Mouse (Mus musculus) right cerebral cortex, postnatal 14 days (tissue): ENCODE measurements around the gene Itpkc.
A peak's percentile ranks its signal among the peaks of the same experiment; 100 is the strongest.

ENCODE experiments used
- DNase-seq: peaks from one replicate; pipeline ENCODE4 v3.0.0; 2022

Itpkc gene

DNA sequence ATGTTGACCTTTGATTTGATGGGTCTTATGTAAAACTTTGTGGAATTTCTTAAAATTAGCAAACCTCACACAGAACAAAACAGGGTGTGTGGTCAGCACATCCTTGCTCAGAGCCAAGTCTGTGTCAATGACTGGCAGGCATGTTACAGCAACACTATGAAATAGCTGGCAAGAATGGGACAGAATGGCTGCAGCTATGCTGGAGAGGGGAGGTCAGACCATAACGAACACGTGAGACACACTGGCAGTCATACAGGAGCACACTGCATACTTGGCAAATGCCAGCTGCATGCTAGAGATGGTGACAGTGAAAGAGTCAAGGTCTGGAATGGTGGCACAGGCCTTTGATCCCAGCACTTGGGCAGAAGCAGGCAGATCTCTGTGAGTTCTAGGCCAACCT lies 7.3 kb upstream of the Itpkc start:
- no peak for DNase-seq

DNA sequence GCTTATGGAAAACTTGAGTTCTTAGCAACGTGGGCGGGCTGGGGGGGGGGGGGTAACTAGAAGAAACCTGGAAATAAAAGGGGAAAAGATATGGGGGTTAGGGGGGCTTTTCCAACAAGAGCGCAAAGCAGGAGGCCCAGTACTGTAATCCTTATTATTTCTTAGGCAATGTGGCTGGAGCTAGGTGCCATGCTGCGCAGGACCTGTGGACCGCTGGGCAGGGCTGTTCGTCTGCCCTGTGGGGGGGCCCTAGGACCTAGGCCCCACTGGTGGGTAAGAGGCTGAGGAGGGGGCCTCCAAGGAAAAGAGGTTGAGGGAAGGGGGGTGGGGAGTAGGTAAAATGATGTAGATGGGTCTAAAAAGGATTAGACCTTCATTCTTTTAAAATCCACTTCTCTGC lies 4.8 kb upstream of the Itpkc start:
- DNase-seq, result no peak

DNA sequence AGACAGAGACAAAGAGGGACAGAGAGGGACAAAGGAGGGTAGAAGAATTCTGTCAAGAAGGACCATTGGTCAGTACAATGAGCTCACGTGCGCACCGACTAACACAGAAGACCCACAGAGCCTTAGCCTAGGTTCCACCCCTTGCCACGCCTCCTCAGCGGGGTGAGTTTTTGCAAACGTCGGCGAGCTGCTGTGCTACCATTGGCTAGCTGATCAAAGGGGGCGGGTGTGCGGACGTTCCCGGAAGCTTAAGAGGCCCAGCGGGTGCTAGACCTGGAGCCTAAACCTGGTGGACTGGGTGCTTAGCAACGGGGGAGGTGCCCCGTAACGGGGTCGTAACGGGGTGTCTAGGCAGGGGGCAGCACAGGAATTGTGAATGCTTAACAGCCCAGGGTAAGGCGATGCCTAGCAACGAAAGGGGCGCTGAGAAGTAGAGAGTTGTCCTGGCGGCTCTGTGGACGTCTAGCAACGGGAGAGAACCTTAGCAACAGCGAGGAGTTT lies 4.4 kb upstream of the Itpkc start, which contains the start of gene Coq8b:
Gene Coq8b, plus strand, starts transcription at position 243 of the 501 bp plus-strand sequence.
- peak; percentile 87 for DNase-seq

DNA sequence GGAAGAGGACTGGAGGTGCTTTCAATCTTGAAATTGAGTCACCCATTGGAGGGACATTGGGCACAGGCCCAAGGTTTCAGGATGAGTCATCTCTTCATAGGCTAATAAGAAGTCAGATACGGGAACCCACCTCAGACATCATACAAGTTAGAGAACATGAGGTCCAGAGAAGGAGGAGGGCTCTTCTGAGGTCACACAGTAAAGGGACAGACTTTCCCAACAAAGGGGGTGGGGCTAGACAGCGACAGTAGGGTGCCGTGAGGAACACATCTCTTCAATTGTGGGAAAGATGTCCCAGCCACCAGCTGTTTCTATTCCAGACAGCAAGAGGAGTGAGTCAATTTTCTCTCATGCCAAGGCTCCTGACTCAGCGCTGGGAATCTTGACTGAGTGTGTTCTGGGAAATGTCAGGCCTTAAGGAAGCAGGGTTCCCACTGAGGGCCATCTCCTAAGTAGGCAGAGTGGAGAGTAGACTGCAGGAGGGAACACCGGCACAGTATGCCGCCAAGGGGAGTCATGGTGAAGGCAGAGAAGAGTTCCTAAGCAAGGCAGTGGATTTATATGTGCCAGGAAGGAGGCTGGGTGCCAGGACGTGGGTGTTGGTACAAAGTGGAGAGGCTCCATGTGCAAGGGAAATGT lies 3.4 kb upstream of the Itpkc start:
- DNase-seq, result peak; percentile 66

DNA sequence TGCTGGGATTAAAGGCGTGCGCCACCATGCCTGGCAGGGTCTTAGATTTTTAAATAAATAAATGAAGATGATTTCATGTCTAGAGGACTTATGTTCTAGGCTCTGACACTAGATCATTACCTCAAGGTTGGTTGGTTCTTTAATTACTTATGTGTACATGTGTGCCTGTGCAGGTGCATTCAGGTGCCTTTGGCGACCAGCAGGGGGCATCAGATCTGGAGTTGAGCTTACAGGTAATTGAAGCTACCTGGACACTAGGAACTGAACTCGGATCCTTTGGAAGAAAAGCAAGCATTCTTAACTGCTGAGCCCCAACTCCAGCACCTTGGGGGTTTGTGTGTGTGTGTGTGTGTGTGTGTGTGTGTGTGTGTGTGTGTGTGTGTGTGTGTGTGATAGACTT lies 2.3 kb upstream of the Itpkc start:
- no peak for DNase-seq

DNA sequence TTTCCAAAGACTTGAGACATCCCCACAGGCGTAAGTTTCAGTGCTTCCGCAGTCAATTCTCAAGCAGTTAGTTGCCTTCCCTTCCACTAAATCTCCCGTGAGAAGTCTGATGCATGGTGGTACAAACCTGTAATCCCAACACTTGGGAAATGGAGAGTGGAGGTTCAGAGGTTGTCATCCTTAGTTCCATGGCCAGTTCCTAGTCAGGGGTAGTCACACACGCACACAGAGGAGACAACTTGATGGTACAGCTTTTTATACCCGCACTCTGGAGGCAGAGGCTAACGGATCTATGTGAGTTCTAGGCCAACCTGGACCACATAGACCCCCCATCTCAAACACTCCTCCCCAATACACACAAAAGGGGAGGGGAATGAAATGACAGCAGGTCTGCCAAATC lies 404 bp upstream of the Itpkc start:
- no peak for DNase-seq

DNA sequence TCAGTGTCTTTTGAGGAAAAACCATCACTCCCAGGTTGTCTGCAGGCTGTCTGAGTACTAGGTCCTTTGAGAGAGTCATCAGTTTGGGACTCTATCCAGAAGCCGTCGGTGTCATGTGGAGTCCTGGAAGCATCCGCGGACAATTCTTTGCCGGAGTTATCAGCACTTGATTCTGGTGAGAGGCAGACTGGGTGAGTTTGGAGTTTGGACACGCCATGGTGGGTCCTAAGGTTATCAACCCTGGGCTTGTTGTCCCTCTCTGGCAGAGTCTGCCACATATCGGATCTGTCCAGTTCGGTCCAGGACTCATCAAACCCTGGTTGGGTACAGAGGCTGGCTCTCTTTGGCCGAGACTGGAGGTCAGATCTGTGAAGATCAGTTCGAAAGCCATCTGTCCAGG lies 785 bp downstream of the Itpkc start:
- no peak for DNase-seq

DNA sequence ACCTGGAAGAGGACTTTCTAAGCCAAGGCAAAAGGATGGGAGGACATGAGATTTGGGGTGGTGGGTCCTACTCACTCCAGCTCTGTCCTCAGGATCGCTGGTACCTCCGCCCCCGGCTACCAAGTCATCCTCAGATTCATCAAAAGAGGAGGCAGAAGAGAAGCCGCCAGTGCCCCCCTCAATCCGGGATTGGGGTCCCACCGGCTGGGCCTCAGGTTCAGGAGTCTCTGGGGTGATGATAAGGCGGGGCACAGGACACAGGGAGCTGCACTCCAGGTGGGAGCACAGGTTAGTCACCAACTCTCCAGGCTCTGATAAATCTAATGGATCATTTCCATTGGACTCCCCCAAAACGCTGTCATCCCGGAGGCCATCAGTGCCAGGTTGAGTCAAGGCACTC lies 1.2 kb downstream of the Itpkc start:
- no peak for DNase-seq

DNA sequence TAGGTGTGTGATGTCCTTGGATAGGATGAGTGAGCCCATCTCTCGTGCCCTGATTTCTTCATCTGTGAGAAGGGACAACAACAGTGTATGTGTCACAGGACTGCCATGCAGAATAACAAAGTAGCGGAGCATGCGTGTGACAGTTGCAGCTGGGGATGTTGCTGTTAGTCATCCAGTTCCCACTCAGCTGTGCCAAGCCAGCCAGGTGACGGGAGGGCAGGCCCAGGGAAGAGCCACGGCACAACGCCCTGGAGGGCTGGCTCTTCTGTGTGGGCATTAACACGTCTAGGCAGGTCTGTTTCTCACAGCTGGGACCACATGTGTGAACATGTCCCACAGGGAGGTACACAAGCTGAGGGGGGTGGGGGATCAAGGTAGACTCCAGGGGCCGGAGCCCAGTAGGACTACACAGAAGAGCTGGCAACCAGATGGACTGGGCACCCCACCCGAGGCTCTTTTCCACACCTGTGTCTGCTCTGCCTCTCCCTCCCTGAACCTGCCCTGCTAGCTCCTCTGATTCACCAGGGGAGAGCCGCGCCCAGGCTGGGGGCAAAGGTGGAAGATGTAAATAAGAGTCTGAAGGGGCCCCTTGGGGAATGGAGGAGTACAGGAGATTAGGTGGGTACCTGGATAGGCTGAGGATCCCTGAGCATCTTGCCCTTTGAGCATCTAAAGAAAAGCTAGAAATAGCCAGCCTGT lies 3.4 kb downstream of the Itpkc start:
- peak; percentile 42 for DNase-seq

DNA sequence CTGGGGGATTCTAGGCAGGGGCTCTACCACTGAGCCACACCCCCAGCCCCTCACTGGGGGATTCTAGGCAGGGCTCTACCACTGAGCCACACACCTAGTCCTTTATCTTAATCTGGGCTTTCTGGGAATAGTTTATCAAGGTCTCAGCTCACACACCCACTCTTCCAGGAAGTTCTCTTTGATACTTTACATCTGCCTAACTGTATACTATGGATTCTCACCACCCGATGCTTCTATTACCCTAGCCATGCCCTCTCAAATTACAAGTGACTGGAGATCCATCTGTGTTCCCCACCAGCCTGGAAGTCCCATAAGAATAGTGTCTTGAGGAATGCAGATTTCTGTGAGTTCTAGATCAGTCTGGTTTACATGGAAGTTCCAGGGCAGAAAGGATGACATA lies 5.9 kb downstream of the Itpkc start:
- DNase-seq, result no peak

DNA sequence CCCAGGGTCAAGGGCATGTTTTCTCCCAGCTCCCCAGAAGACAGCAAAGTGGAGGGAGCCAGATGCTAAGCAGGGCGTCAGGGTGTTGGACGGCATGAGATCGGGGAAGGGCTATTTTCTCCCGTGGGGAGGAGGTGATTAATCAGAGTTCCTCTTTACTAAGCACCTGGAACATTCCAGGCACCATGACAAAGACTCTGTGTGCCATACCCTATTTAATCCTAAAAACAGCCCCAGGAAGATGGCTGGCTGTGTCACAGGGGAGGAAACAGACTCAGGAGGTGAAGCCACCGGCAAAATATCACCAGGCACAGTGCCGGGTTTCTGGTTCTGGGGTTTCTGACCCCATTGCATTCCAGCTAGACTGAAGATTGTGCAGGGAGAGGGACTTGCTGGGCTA lies 6.5 kb downstream of the Itpkc start:
- DNase-seq, result no peak

DNA sequence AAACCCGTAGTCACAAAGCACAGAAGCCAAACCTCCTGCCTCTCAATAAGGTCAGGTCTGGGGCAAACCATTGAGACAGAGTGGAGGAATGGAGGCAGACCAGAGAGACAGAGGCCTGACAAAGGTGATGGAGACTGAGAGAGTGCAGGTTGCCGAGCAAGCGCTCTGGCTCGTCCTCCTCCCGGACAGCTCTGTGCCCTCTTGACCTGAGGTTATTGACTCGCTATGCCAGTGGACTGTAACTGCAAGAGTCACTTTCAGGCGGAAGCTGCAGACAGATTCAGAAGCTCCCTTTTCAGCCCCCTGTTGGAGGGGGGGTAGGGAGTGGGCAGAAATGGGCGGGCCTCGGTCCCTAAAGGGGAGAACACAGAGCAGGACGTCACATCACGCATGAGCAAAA lies 8.5 kb downstream of the Itpkc start:
- DNase-seq, result no peak

DNA sequence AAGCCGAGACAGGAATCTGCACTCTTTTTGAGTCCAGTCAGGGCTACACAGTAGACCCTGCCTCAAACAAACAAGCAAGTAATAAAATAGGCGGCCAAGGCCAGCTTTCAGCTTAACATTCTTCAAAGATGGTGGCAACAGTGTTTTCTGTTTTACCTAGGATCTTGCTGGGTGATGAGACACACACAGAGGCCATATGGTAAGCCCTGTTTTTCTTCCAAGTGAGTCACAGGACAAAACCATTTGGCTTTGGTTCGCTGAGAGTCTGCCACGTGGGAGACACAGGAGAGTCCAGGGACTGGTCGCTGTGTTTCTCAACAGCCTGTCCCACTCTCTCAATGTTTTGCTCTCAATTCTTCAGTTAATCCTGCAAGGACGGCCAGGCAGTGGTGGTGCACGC lies 9.9 kb downstream of the Itpkc start:
- DNase-seq, result no peak

DNA sequence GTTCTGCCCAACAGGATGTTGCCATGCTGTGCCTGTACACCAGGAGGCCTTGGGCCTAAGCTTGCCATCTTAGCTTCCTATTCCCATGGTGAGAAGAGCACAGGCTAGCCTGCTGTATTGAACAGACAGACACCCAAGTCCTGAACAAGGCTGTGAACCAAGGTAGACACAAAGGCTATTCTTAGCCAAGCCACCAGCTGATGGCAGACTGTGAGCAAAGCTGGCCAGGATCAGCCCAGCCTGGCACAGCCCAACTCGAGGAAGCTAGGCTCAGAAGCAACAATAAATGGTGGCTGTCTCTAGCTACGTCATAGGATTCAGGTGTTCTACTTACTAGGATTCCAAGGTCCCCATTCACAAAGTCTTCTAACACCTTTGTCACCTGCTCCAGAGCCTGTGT lies 15.8 kb downstream of the Itpkc start:
- DNase-seq, result no peak

DNA sequence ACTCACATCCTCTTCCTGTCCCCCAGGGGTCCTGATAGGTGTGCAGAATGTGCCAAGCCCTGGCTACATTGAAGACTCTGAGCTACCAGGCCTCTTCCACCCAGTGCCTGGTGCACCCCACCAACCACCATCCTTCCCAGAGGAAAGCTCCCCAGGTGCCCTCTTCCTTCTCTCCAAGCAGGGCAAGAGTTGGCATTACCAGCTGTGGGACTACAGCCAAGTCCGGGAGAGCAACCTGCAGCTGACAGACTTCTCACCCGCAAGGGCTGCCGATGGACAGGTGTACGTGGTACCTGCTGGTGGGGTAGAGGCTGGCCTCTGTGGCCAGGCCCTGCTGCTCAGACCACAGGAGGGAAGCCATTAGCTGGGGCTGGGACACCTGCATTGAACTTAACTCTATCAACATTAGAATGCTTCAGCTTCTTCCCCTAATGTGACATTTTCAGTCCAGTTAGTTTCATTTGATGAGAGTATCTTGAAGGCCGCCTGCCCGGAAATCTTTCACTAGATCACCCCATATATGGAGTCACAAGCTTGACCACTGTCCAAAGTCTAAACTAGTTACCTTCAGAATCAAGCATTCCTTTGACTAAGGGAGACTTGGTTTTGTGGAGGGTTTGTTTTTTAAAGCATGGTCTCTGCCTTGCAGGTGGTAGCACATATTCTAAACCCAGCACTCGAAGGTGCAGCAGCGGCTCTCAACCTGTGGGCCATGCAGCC lies 24.6 kb downstream of the Itpkc start:
- DNase-seq, result no peak

DNA sequence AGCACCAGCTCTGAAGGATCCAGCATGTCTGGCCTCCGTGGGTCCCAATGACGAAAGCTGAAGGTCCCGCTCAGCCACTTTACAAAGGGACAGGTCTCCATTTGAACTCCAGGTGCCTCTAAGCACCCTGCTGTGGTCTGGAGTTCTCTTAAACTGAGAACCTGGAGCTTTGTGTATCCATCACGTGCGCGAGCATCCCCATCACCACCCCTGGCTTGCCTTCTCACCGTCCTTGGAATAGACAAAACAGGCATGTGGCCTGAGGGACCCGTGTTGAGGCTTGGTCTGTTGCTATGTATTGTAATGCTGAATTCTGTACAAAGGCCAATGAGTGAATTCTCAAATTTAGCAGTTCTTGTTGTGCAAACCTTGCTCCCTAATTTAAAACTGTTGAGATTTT lies 29.7 kb downstream of the Itpkc start:
- no peak for DNase-seq

DNA sequence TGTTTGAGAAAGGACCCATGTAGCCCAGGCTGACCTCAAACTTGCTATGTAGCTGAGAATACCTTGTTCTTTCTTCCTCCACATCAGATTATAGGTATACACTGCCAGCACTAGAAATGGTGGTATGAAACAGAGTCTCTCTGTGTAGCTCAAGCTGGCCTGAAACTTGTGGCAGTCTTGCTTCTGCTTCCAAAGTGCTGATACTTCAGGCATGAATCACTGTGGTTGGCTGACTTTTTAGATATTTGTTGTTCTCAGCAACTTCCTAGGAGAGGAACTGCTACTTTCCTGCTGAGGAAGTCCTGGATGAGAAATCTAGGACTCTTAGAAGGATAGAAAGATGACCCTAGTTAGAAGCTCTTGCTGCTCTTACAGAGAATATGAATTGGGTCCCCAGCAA lies 30.1 kb downstream of the Itpkc start:
- DNase-seq, result no peak

DNA sequence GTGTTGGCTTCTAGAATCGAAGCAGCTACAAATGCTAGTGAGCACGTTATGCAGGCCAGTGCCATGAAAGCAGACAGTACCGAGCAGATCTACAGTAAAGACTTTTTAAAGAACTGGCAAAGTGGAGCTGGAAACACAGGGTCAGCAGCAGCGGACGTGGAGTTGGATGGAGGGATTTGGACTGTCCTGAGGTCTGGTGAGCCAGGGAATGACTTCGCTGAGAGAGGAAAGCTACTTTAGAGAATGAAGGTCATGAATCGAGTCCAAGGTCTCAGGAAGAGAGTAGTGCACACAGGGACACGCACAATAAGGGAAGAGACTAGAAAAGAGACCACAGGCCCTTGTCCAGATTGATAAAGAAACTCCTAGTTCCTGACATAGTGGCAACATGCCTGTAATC lies 30.8 kb downstream of the Itpkc start:
- DNase-seq, result no peak

DNA sequence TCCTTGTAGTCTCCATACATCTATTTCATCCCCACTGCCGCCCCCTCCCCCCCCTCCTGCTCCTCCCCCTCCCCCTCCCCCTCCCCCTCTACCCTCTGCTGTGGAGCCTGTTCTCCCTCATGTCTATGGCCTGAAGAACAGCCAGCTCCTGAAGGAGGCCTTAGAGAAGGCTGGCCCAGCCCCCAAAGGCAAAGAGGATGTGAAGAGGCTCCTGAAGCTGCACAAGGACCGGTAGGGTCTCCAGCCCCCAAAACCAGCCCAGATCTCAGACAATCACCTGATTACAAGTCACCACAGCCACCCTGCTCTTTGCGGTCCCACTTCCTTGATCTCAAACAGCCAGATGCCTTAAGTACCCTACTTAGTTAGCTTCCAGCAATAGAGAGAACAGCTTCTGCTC lies 31.3 kb downstream of the Itpkc start:
- no peak for DNase-seq

DNA sequence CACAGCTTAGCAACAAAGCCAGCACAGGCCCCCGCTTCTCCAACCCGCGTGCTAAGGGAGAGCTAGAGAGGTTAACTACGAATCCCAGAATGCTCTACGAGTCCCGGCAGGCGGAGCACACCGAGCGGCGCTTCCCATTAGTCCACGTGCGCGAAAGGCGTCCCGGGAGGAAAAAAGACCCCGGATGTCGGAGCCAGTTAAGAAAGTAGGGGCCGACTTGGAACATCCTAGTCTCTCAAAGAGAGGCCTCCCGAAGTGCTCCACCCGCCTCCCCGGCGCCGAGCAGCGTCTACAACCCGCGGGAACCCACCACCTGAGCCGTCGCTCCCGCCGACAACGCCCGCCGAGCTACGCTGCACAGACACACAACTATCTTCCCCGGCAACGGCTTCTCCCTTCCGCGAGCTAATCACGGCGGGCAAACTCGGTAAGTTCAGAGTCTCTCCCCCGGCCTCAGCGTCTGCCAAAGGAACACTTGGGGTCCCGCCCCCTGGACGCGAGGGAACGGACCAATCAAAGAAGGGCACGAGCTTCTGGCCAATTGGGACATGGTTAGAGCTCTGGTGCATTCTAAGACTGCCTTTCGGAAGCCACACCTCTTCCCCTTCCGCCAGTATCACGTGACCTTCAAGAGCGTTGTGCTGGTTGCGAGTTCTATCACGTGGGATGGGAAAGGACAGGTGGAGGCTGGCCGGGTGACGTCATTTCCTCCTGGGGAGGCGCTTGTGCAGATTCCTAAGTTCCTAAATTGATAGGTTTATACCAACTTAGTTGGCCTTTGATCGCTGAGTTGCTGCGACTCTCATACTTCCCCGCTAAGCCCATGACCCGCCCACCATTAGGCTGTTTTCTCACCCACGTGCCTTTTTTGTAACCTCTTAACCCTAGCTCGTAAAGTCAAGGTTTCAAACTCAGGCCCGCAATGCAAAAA lies 32.5 kb downstream of the Itpkc start, which contains the start of the genes BC024978 and Snrpa:
Gene BC024978, plus strand, starts transcription at position 101 of the 931 bp plus-strand sequence.
Gene Snrpa, minus strand, starts transcription at position 591 of the 931 bp plus-strand sequence.
- DNase-seq, result peak; percentile 94

DNA sequence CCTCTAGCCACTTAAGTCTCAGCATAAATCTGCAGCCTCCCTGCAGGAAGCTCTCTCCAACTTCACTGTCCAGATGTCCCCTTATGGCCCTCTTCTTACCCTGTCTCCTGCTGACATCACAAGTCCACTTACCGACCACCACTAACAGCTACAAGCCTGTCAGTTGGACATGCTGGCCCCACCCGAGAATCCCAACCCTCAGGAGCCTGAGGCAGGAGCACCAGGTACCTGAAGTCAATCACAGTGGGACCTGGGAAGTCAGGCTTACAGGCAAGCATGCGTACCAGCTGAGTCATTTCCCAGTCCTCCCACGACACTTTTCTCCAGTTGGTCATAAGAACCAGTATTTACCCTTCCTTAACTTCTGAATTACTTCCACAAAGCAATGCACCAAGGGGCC lies 34.7 kb downstream of the Itpkc start:
- no peak for DNase-seq

DNA sequence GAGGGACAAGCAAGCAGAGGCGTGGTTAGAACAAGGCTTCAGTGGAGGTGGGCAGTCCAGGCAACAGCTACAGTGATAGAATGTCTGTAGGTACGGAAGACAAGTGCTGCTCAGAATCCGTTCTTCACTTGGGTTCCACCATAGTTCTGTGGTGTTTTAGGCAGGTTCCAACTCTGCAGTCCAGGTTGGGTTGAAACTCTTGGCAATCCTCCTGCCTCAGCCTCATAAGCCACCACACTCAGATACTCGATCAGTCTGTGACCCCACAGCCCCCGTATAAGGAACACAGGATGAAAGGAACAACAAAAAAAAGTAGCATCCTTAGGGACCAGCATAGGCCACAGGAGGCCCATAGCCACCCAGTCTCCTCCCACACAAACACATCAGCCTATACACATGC lies 36.0 kb downstream of the Itpkc start:
- no peak for DNase-seq
